Mouse (Mus musculus) G1E (cell line): Measurements from ENCODE around the gene Fbxl15. TPM values are rescaled to one million over a fixed set of nuclear protein-coding genes. Genes with fewer than 3 reads are reported as not detected.

ENCODE experiments used
- ATAC-seq: 2 replicates; pipeline ENCODE4 v1.8.0; 2016; ENCODE audit warnings: mild to moderate bottlenecking; ENCODE audit not compliant: insufficient number of reproducible peaks, poor library complexity, low FRiP score, severe bottlenecking; ENCODE audit errors: extremely low read depth
- DNase-seq: peaks from one replicate; pipeline ENCODE4 v3.0.0; 2012; ENCODE audit warnings: low spot score
- H3K27me3 ChIP-seq: 2 replicates; pipeline ENCODE4 v1.6.1; 2012; ENCODE audit warnings: mild to moderate bottlenecking, low read length, inconsistent platforms; ENCODE audit not compliant: insufficient read depth
- H3K36me3 ChIP-seq: replicated peaks from 2 replicates; pipeline ENCODE3; 2012; ENCODE audit warnings: mild to moderate bottlenecking, inconsistent platforms
- H3K4me1 ChIP-seq: 2 replicates; pipeline ENCODE4 v1.6.1; 2012; ENCODE audit warnings: low read depth, low read length, inconsistent platforms, mixed read lengths; ENCODE audit not compliant: insufficient read depth
- H3K4me3 ChIP-seq: 2 replicates; pipeline ENCODE4 v1.5.1; 2012; ENCODE audit warnings: low read depth, mild to moderate bottlenecking, inconsistent platforms, low read length, moderate library complexity, mixed read lengths
- H3K9me3 ChIP-seq: replicated peaks from 2 replicates; pipeline ENCODE4 v1.6.1; 2012; ENCODE audit warnings: inconsistent platforms
- CTCF ChIP-seq: IDR thresholded peaks from 2 replicates; pipeline ENCODE4 v1.5.1; 2012; ENCODE audit warnings: low read depth, low read length, inconsistent platforms, mixed read lengths
- GATA1 ChIP-seq: IDR thresholded peaks from 2 replicates; pipeline ENCODE4 v1.6.1; 2012; ENCODE audit warnings: borderline replicate concordance, low read length, inconsistent platforms, mixed read lengths
- GATA2 ChIP-seq: IDR thresholded peaks from 2 replicates; pipeline ENCODE4 v1.6.1; 2012; ENCODE audit warnings: low read depth, low read length, inconsistent platforms, borderline replicate concordance
- POLR2AphosphoS5 ChIP-seq: IDR thresholded peaks from 2 replicates; pipeline ENCODE4 v1.6.1; 2012; ENCODE audit warnings: low read depth, low read length, inconsistent platforms; ENCODE audit not compliant: insufficient replicate concordance
- TAL1 ChIP-seq: conservative IDR thresholded peaks from 2 replicates; pipeline ENCODE4 v1.6.1; 2012; ENCODE audit warnings: low read depth, low read length, inconsistent platforms, mixed read lengths
- polyA plus RNA-seq: library from polyadenylated mRNA; stranded (reverse); fragments of >175 nt; gene quantifications from 2 replicates; pipeline ENCODE4 v1.2.3, GENCODE M21; 2012
- total RNA-seq, 2 experiments: library from RNA; stranded (forward) in 1 of 2; stranded (reverse) in 1 of 2; fragments of 200-1000 nt in 1 of 2; fragments of >200 nt in 1 of 2; fragmentation: Nextera tagmentation in 1 of 2; gene quantifications; 2 replicates each; pipeline ENCODE4 v1.2.3; 2014 to 2017

The Fbxl15 gene
- total and polyA plus RNA-seq, 3 experiments = 2.0 to 15.2 (median 2.5) TPM

GRCm38 (mm10) chr19:46308303-46308702 is 19.7 kb upstream of the Fbxl15 start:
- Histone ChIP-seq H3K4me1 (peaks cover 69% of the 10 kb centered on the region), H3K4me3 (peak overlapping the region; percentile 69; the same call in 1 of the 2 replicates), H3K9me3 (no peaks in the 10 kb centered on the region), H3K27me3 (no peaks in the 10 kb centered on the region), H3K36me3 (peaks cover 73% of the 10 kb centered on the region)
- no peak for DNase-seq
- TF ChIP-seq TAL1 (no peak), CTCF (no peak), POLR2AphosphoS5 (no peak)
- ATAC-seq = no peak

- no peaks in the 10 kb centered on the region for H3K27me3 ChIP-seq
- H3K9me3 ChIP-seq = no peaks in the 10 kb centered on the region
- peaks cover 73% of the 10 kb centered on the region for H3K36me3 ChIP-seq
- DNase-seq (peak; percentile 73), ATAC-seq (no peak)
- TF ChIP-seq CTCF (peak; percentile 84), TAL1 (no peak)
- peak overlapping the region; percentile 69; the same call in 1 of the 2 replicates for H3K4me3 ChIP-seq
- peaks cover 68% of the 10 kb centered on the region for H3K4me1 ChIP-seq
These were observed 19.1 kb upstream of the Fbxl15 start for GRCm38 (mm10) chr19:46308706-46309435.

GRCm38 (mm10) chr19:46309651-46310305 is 18.2 kb upstream of the Fbxl15 start:
- Histone ChIP-seq H3K36me3 (peaks cover 75% of the 10 kb centered on the region), H3K9me3 (no peaks in the 10 kb centered on the region), H3K4me1 (peaks cover 71% of the 10 kb centered on the region), H3K27me3 (no peaks in the 10 kb centered on the region), H3K4me3 (peak overlapping the region; percentile 44; the same call in 1 of the 2 replicates)
- DNase-seq (no peak), ATAC-seq (no peak)
- no peak for TF ChIP-seq GATA2
- TF ChIP-seq TAL1 = no peak; the same call in 1 of the 2 replicates
- no peak for TF ChIP-seq GATA1
- no peak for TF ChIP-seq CTCF
- TF ChIP-seq POLR2AphosphoS5 = no peak

GRCm38 (mm10) chr19:46310312-46310865 is 17.6 kb upstream of the Fbxl15 start:
- Histone ChIP-seq H3K27me3 (no peaks in the 10 kb centered on the region), H3K36me3 (peaks cover 75% of the 10 kb centered on the region), H3K4me1 (peaks cover 73% of the 10 kb centered on the region), H3K9me3 (no peaks in the 10 kb centered on the region), H3K4me3 (no peak overlapping the region)
- no peak for ATAC-seq
- TF ChIP-seq TAL1 (no peak), GATA2 (no peak), GATA1 (no peak), CTCF (no peak), POLR2AphosphoS5 (no peak)
- DNase-seq = no peak

GRCm38 (mm10) chr19:46311341-46311740 is 16.6 kb upstream of the Fbxl15 start:
- Histone ChIP-seq H3K36me3 (peaks cover 75% of the 10 kb centered on the region), H3K27me3 (no peaks in the 10 kb centered on the region), H3K4me3 (no peak overlapping the region), H3K9me3 (no peaks in the 10 kb centered on the region), H3K4me1 (peaks cover 76% of the 10 kb centered on the region)
- TF ChIP-seq CTCF (no peak), GATA1 (no peak), TAL1 (no peak)
- DNase-seq = no peak
- no peak for ATAC-seq

- DNase-seq (peak; percentile 0), ATAC-seq (no peak)
- Histone ChIP-seq H3K9me3 (peaks cover 4% of the 10 kb centered on the region), H3K4me1 (peaks cover 76% of the 10 kb centered on the region), H3K4me3 (no peak overlapping the region), H3K36me3 (peaks cover 64% of the 10 kb centered on the region), H3K27me3 (peaks cover 9% of the 10 kb centered on the region; the same call in 1 of the 2 replicates)
- TF ChIP-seq GATA2 (no peak), TAL1 (no peak), CTCF (no peak), GATA1 (no peak), POLR2AphosphoS5 (no peak)
These were observed 15.4 kb upstream of the Fbxl15 start for GRCm38 (mm10) chr19:46312566-46312965.
